Mouse (Mus musculus): ENCODE results near the gene Vti1a. TPM values are rescaled to one million over a fixed set of nuclear protein-coding genes. Genes with fewer than 3 reads are reported as not detected.

The Vti1a gene
- polyA plus RNA-seq, 1 experiment, result 36.2 TPM

- no peak for DNase-seq (ENCODE audit: extremely low spot score in 1 of 2, low spot score in 1 of 2)
Measured at GRCm38 (mm10) chr19:55579310-55579709, 263.2 kb downstream of the Vti1a start.

- no peak for DNase-seq (ENCODE audit: extremely low spot score in 1 of 2, low spot score in 1 of 2)
Measured at GRCm38 (mm10) chr19:55580152-55580551, 264.1 kb downstream of the Vti1a start.

- DNase-seq (ENCODE audit: extremely low spot score in 1 of 2, low spot score in 1 of 2), result no peak
Measured at GRCm38 (mm10) chr19:55580667-55581066, 264.6 kb downstream of the Vti1a start.

- no peak for DNase-seq (ENCODE audit: extremely low spot score in 1 of 2, low spot score in 1 of 2)
Measured at GRCm38 (mm10) chr19:55582896-55583653, 267.0 kb downstream of the Vti1a start.

GRCm38 (mm10) chr19:55585270-55586224 lies 269.5 kb downstream of the Vti1a start:
- no peak for DNase-seq (ENCODE audit: extremely low spot score in 1 of 2, low spot score in 1 of 2)

GRCm38 (mm10) chr19:55587638-55588421 lies 271.7 kb downstream of the Vti1a start:
- no peak for DNase-seq (ENCODE audit: extremely low spot score in 1 of 2, low spot score in 1 of 2)

GRCm38 (mm10) chr19:55588948-55589896 lies 273.1 kb downstream of the Vti1a start:
- no peak for DNase-seq (ENCODE audit: extremely low spot score in 1 of 2, low spot score in 1 of 2)

GRCm38 (mm10) chr19:55592876-55593691 lies 277.0 kb downstream of the Vti1a start:
- peak in 1 of 2 experiments; percentile 25 for DNase-seq (ENCODE audit: extremely low spot score in 1 of 2, low spot score in 1 of 2)

- DNase-seq (ENCODE audit: extremely low spot score in 1 of 2, low spot score in 1 of 2), result no peak
Measured at GRCm38 (mm10) chr19:55593729-55594444, 277.8 kb downstream of the Vti1a start.

GRCm38 (mm10) chr19:55594451-55594850 lies 278.4 kb downstream of the Vti1a start:
- DNase-seq (ENCODE audit: extremely low spot score in 1 of 2, low spot score in 1 of 2), result no peak

GRCm38 (mm10) chr19:55595945-55596649 lies 280.0 kb downstream of the Vti1a start:
- DNase-seq (ENCODE audit: extremely low spot score in 1 of 2, low spot score in 1 of 2), result no peak

- DNase-seq (ENCODE audit: extremely low spot score in 1 of 2, low spot score in 1 of 2), result no peak
Measured at GRCm38 (mm10) chr19:55596804-55597203, 280.7 kb downstream of the Vti1a start.

GRCm38 (mm10) chr19:55597296-55597695 lies 281.2 kb downstream of the Vti1a start:
- no peak for DNase-seq (ENCODE audit: extremely low spot score in 1 of 2, low spot score in 1 of 2)

GRCm38 (mm10) chr19:55597951-55598350 lies 281.9 kb downstream of the Vti1a start:
- no peak for DNase-seq (ENCODE audit: extremely low spot score in 1 of 2, low spot score in 1 of 2)

GRCm38 (mm10) chr19:55599124-55599523 lies 283.0 kb downstream of the Vti1a start:
- DNase-seq (ENCODE audit: extremely low spot score in 1 of 2, low spot score in 1 of 2), result no peak

GRCm38 (mm10) chr19:55607725-55608124 lies 291.6 kb downstream of the Vti1a start:
- no peak for DNase-seq (ENCODE audit: extremely low spot score in 1 of 2, low spot score in 1 of 2)

GRCm38 (mm10) chr19:55608858-55609375 lies 292.8 kb downstream of the Vti1a start:
- no peak for DNase-seq (ENCODE audit: extremely low spot score in 1 of 2, low spot score in 1 of 2)

All from frontal cortex, adult 2 months (tissue).